Mouse (Mus musculus) ES-Bruce4 (cell line): ENCODE measurements at regions not wholly inside any gene's neighbourhood (a gene's known extent, or its start where the extent isn't known, plus 50 kb on each side); places are given as distances from the start of the nearest gene placed in this dataset.

Experiments used
- H3K27ac ChIP-seq: 2 replicates; pipeline ENCODE4 v1.5.1; 2012; ENCODE audit warnings: low read length, inconsistent platforms; ENCODE audit not compliant: insufficient read depth
- H3K27me3 ChIP-seq: 2 replicates; pipeline ENCODE4 v1.6.1; 2012; ENCODE audit warnings: mild to moderate bottlenecking, low read length, inconsistent platforms; ENCODE audit not compliant: control insufficient read depth, poor library complexity, insufficient read depth, severe bottlenecking
- H3K36me3 ChIP-seq: 2 replicates; pipeline ENCODE4 v1.6.1; 2012; ENCODE audit warnings: inconsistent platforms, mild to moderate bottlenecking, low read length, moderate library complexity; ENCODE audit not compliant: control insufficient read depth, poor library complexity, insufficient read depth, severe bottlenecking
- H3K4me1 ChIP-seq: one replicate; pipeline ENCODE4 v1.8.1; 2011; ENCODE audit warnings: low read length; ENCODE audit not compliant: control insufficient read depth, insufficient read depth
- H3K4me3 ChIP-seq: 2 replicates; pipeline ENCODE4 v1.5.1; 2011; ENCODE audit warnings: low read depth, mild to moderate bottlenecking, low read length
- H3K9ac ChIP-seq: 2 replicates; pipeline ENCODE4 v1.6.1; 2012; ENCODE audit warnings: low read depth, mild to moderate bottlenecking, inconsistent platforms; ENCODE audit not compliant: poor library complexity, severe bottlenecking
- H3K9me3 ChIP-seq: replicated peaks from 2 replicates; pipeline ENCODE4 v1.6.1; 2012; ENCODE audit warnings: mild to moderate bottlenecking, low read length, inconsistent platforms; ENCODE audit not compliant: control insufficient read depth, poor library complexity, insufficient read depth, severe bottlenecking
- CTCF ChIP-seq: IDR thresholded peaks from one replicate; pipeline ENCODE4 v1.8.1; 2011; ENCODE audit warnings: low read depth, low read length
- EP300 ChIP-seq: IDR thresholded peaks from 2 replicates; pipeline ENCODE4 v1.6.1; 2011; ENCODE audit warnings: low read depth, low read length; ENCODE audit not compliant: insufficient read depth
- POLR2A ChIP-seq: IDR thresholded peaks from one replicate; pipeline ENCODE4 v1.8.1; 2011; ENCODE audit warnings: low read length; ENCODE audit not compliant: insufficient read depth

GRCm38 (mm10) chr5:101208150-101208549 lies 362.6 kb downstream of the Gpat3 start:
- Histone ChIP-seq H3K9ac (no peak overlapping the region), H3K27ac (no peak overlapping the region), H3K9me3 (no peaks in the 10 kb centered on the region), H3K4me3 (no peak overlapping the region), H3K4me1 (no peaks in the 10 kb centered on the region), H3K36me3 (no peaks in the 10 kb centered on the region), H3K27me3 (no peaks in the 10 kb centered on the region)
- TF ChIP-seq EP300: no peak
- TF ChIP-seq CTCF: no peak
- TF ChIP-seq POLR2A: no peak

- Histone ChIP-seq H3K36me3 (no peaks in the 10 kb centered on the region), H3K4me1 (no peaks in the 10 kb centered on the region), H3K27ac (no peak overlapping the region), H3K9me3 (no peaks in the 10 kb centered on the region), H3K4me3 (no peak overlapping the region), H3K9ac (no peak overlapping the region), H3K27me3 (no peaks in the 10 kb centered on the region; the same call in 1 of the 2 replicates)
- no peak for TF ChIP-seq CTCF
- TF ChIP-seq POLR2A: no peak
- no peak for TF ChIP-seq EP300
Measured at GRCm38 (mm10) chr5:101195501-101195900, 350.0 kb downstream of the Gpat3 start.

- no peak overlapping the region for H3K27ac ChIP-seq
- H3K9ac ChIP-seq: no peak overlapping the region
- no peaks in the 10 kb centered on the region for H3K4me1 ChIP-seq
- H3K27me3 ChIP-seq: no peaks in the 10 kb centered on the region; the same call in 1 of the 2 replicates
- no peak overlapping the region for H3K4me3 ChIP-seq
- H3K36me3 ChIP-seq: no peaks in the 10 kb centered on the region
- H3K9me3 ChIP-seq: no peaks in the 10 kb centered on the region
- TF ChIP-seq EP300: no peak
- TF ChIP-seq POLR2A: no peak
- no peak for TF ChIP-seq CTCF
Measured at GRCm38 (mm10) chr5:101190976-101191375, 345.5 kb downstream of the Gpat3 start.

GRCm38 (mm10) chr5:101173183-101173582 lies 327.7 kb downstream of the Gpat3 start:
- Histone ChIP-seq H3K4me1 (no peaks in the 10 kb centered on the region), H3K4me3 (no peak overlapping the region), H3K9me3 (no peaks in the 10 kb centered on the region), H3K27ac (no peak overlapping the region), H3K27me3 (no peaks in the 10 kb centered on the region), H3K9ac (no peak overlapping the region), H3K36me3 (no peaks in the 10 kb centered on the region)
- TF ChIP-seq POLR2A (no peak), CTCF (no peak), EP300 (no peak)

- Histone ChIP-seq H3K4me1 (no peaks in the 10 kb centered on the region), H3K27ac (no peak overlapping the region), H3K9me3 (no peaks in the 10 kb centered on the region), H3K4me3 (no peak overlapping the region), H3K9ac (no peak overlapping the region), H3K36me3 (no peaks in the 10 kb centered on the region), H3K27me3 (no peaks in the 10 kb centered on the region)
- no peak for TF ChIP-seq POLR2A
- TF ChIP-seq CTCF: no peak
- TF ChIP-seq EP300: no peak
Measured at GRCm38 (mm10) chr5:101172782-101173181, 327.3 kb downstream of the Gpat3 start.

GRCm38 (mm10) chr5:101169074-101169473 lies 323.6 kb downstream of the Gpat3 start:
- Histone ChIP-seq H3K9ac (no peak overlapping the region), H3K9me3 (no peaks in the 10 kb centered on the region), H3K36me3 (no peaks in the 10 kb centered on the region), H3K4me1 (no peaks in the 10 kb centered on the region), H3K4me3 (no peak overlapping the region), H3K27ac (no peak overlapping the region), H3K27me3 (no peaks in the 10 kb centered on the region)
- no peak for TF ChIP-seq POLR2A
- TF ChIP-seq EP300: no peak
- TF ChIP-seq CTCF: no peak
